Mouse (Mus musculus) stomach, postnatal 0 days (tissue): ENCODE results near the gene Svs3a. TPM values are rescaled to one million over a fixed set of nuclear protein-coding genes. Genes with fewer than 3 reads are reported as not detected.
"Not testable (repeated sequence)": the region's sequence is repeated elsewhere in the genome, so short reads cannot be mapped to it uniquely, and the experiment has no call there.

Experiments used
- ATAC-seq: fragments of 200-750 bp; cut with Nextera tagmentation; 2 replicates; pipeline ENCODE4 v1.8.0; 2017; ENCODE audit not compliant: low FRiP score, low TSS enrichment
- DNase-seq: peaks from one replicate; pipeline ENCODE4 v3.0.0-alpha.2; 2016; ENCODE audit warnings: low spot score
- H3K27ac ChIP-seq: fragments of 300-500 bp; sonication (generic); replicated peaks from 2 replicates; pipeline ENCODE4 v1.5.1; 2014; ENCODE audit warnings: mild to moderate bottlenecking, control low read depth
- H3K27me3 ChIP-seq: fragments of 300-500 bp; sonication (generic); 2 replicates; pipeline ENCODE4 v1.6.1; 2014; ENCODE audit warnings: low read length; ENCODE audit not compliant: control insufficient read depth, insufficient read depth
- H3K36me3 ChIP-seq: fragments of 300-500 bp; sonication (generic); 2 replicates; pipeline ENCODE4 v1.6.1; 2014; ENCODE audit warnings: low read length, mixed read lengths; ENCODE audit not compliant: control insufficient read depth, insufficient read depth
- H3K4me1 ChIP-seq: fragments of 300-500 bp; sonication (generic); replicated peaks from 2 replicates; pipeline ENCODE4 v1.6.1; 2014; ENCODE audit warnings: antibody characterized with exemption; ENCODE audit not compliant: control insufficient read depth, insufficient read depth
- H3K4me2 ChIP-seq: fragments of 300-500 bp; sonication (generic); replicated peaks from 2 replicates; pipeline ENCODE4 v1.6.1; 2014; ENCODE audit warnings: low read depth, mild to moderate bottlenecking, control low read depth, moderate library complexity
- H3K4me3 ChIP-seq: fragments of 300-500 bp; sonication (generic); 2 replicates; pipeline ENCODE4 v1.5.1; 2014; ENCODE audit warnings: low read depth, low read length, control low read depth
- H3K9ac ChIP-seq: fragments of 300-500 bp; sonication (generic); 2 replicates; pipeline ENCODE4 v1.6.1; 2014; ENCODE audit warnings: mild to moderate bottlenecking, low read length, control low read depth, mixed read lengths
- H3K9me3 ChIP-seq: fragments of 300-500 bp; sonication (generic); 2 replicates; pipeline ENCODE4 v1.6.1; 2016; ENCODE audit warnings: low read length; ENCODE audit not compliant: control insufficient read depth
- CTCF ChIP-seq: IDR thresholded peaks from 2 replicates; pipeline ENCODE4 v1.5.1; 2016; ENCODE audit warnings: antibody characterized with exemption, low read depth, mild to moderate bottlenecking, moderate library complexity
- EP300 ChIP-seq: optimal IDR thresholded peaks from 2 replicates; pipeline ENCODE3; 2016; ENCODE audit warnings: antibody characterized with exemption
- WGBS: fragments of 180-500 bp; shearing (Covaris S2); extraction: QIAGEN DNeasy Blood & Tissue Kit; methylation state at CpG from one replicate; pipeline ENCODE4 v1.1.7; 2014; 5-methylcytosine and 5-hydroxymethylcytosine counted together
- polyA plus RNA-seq: library from polyadenylated mRNA; unstranded; fragments of >200 nt; fragmentation: Nextera tagmentation; extraction: Ambion mirVana; gene quantifications from 2 replicates; pipeline ENCODE4 v1.2.1, GENCODE M21; 2015

Svs3a gene
- not detected in 2 replicates for polyA plus RNA-seq

GRCm38 (mm10) chr2:164288968-164289367 lies at the start of gene Svs3a:
Gene Svs3a, plus strand, starts transcription at chr2:164289268.
- not testable (repeated sequence) for DNase-seq, H3K4me2 ChIP-seq, H3K4me3 ChIP-seq, ATAC-seq, H3K36me3 ChIP-seq, H3K9me3 ChIP-seq, H3K27me3 ChIP-seq, H3K4me1 ChIP-seq, H3K9ac ChIP-seq, H3K27ac ChIP-seq
- WGBS, result 79% methylated on average over 1 of the region's 1 CpGs

DNA sequence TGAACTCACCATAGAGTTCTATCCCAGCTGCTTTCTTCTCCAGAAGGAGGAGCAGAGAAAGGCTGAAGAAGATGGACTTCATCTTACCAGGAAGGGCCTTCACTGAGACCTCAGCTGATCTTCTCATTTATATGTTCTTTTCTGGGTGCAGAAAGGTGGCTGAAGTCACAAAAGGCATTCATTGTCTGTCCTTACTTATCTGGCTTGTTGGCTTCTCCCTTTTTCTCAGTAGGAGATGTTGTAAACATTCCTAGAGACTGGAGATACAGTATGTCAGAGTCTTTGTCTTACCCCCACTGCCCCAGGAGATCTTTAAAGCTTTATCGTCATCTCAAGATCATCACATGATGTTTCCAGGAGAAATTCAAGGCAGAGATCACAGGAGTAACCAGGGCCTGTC lies 32.5 kb upstream of the Svs3a start, which contains the start of gene Svs3b:
TSS of gene Svs3b (minus strand) at position 101 of the 400 bp plus-strand sequence.
- not testable (repeated sequence) for H3K4me3 ChIP-seq, H3K9ac ChIP-seq, H3K27me3 ChIP-seq, H3K4me2 ChIP-seq, H3K27ac ChIP-seq, H3K4me1 ChIP-seq, ATAC-seq, H3K9me3 ChIP-seq, DNase-seq, H3K36me3 ChIP-seq
- 79% methylated on average over 1 of the region's 1 CpGs for WGBS

DNA sequence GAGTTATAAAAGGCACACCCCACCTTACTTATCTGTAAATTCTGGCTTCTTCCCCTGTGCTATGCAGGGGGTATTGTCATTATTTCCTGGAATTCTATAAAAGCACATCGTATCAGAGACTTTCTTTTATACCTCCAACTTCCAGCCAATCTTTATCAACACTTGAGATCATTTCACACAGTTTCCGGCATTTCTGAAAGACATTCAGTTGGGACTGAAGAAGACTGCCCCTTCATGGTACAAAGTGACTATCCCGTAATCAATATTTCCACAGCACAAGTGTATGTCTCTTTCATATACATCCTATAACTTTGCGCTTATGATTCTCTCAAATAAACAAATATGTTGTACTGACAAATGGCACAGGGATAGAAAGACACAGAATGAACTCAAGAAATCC lies 10.7 kb upstream of the Svs3a start, which contains the start of gene Svs4:
TSS of gene Svs4 (minus strand) at position 101 of the 400 bp plus-strand sequence.
- no peak within 1 kb of the TSS for H3K4me3 ChIP-seq
- H3K27me3 ChIP-seq, result no peaks in the 10 kb centered on the region
- H3K9ac ChIP-seq, result no peak within 1 kb of the TSS
- 93% methylated on average over 4 of the region's 4 CpGs for WGBS
- TF ChIP-seq CTCF (no peak), EP300 (no peak)
- DNase-seq, result no peak
- H3K36me3 ChIP-seq, result no peaks in the 10 kb centered on the region
- H3K27ac ChIP-seq, result no peak within 1 kb of the TSS
- no peaks in the 10 kb centered on the region for H3K9me3 ChIP-seq
- ATAC-seq, result no peak
- H3K4me1 ChIP-seq, result no peaks in the 10 kb centered on the region
- H3K4me2 ChIP-seq, result no peak within 1 kb of the TSS

DNA sequence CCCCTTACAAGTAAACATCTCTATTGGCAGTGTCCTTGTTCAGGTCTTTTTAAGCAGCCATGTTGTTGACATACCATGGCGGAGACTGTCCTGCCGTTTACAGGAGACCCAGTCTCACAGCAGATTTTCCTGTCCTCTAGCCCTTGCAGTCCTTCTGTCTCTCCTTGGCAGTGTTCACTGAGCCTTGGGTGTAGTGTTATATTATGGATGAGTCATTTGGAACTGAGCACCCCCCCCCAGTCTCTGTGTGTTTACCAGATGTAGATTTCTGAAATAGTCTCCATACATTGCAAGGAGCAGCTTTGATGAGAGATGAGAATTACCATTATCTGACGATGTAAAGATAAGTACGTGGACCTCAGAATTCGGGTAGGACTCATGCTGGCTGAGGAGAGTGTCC lies 23.5 kb downstream of the Svs3a start:
- Histone ChIP-seq H3K4me3 (no peak overlapping the region), H3K9ac (no peak overlapping the region), H3K4me2 (no peak overlapping the region), H3K9me3 (no peaks in the 10 kb centered on the region), H3K4me1 (no peaks in the 10 kb centered on the region), H3K36me3 (no peaks in the 10 kb centered on the region), H3K27me3 (no peaks in the 10 kb centered on the region), H3K27ac (no peak overlapping the region)
- no peak for ATAC-seq
- TF ChIP-seq EP300 (no peak), CTCF (no peak)
- WGBS, result 80% methylated on average over 5 of the region's 5 CpGs
- no peak for DNase-seq

DNA sequence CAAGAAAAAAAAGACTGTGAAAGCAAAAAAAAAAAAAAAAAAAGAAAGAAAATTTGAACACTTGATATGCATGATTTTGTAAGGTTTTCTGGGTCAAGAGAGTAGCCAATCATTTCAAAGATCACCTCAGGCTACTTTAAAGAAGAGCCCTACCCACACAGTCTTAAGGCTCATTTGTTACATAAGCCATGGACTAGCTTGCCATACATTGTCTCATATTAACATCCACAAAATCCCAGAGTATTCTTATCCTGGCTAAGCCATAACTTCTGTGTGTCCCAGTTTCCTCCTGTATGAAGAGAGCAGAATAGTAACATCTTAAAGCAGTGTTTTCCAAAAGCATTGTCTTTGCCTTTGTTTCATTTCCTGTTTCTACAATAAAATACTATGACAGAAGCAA lies 26.4 kb downstream of the Svs3a start:
- not testable (repeated sequence) for H3K27me3 ChIP-seq, ATAC-seq, H3K9me3 ChIP-seq, DNase-seq, H3K27ac ChIP-seq, H3K4me2 ChIP-seq, H3K36me3 ChIP-seq, H3K9ac ChIP-seq, H3K4me3 ChIP-seq, H3K4me1 ChIP-seq

DNA sequence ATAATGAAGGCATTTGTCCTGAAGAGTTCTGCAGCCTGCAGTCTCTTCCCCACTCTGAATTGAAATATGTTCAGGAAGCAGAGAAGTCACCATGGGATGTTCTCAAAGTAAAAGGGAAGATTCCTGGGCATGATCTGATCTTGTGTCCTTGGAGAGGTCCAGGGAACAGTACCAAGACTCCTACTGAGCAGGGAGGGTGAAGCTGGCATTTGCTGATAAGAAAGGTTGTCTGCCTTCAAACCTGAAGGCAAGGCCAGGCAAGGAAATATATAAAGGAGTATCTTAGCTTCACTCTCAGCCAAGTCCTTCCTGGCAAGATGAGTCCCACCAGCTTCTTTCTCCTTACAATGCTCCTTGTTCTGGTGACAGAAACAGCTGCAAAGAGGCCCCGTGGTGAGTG lies 27.4 kb downstream of the Svs3a start, which contains the start of gene Svs6:
TSS of gene Svs6 (plus strand) at position 301 of the 400 bp plus-strand sequence.
- WGBS, result 79% methylated on average over 1 of the region's 1 CpGs
- ATAC-seq, H3K9ac ChIP-seq, H3K27ac ChIP-seq, H3K4me2 ChIP-seq, H3K4me1 ChIP-seq, H3K27me3 ChIP-seq, H3K36me3 ChIP-seq, H3K9me3 ChIP-seq, H3K4me3 ChIP-seq, DNase-seq: not testable (repeated sequence)

DNA sequence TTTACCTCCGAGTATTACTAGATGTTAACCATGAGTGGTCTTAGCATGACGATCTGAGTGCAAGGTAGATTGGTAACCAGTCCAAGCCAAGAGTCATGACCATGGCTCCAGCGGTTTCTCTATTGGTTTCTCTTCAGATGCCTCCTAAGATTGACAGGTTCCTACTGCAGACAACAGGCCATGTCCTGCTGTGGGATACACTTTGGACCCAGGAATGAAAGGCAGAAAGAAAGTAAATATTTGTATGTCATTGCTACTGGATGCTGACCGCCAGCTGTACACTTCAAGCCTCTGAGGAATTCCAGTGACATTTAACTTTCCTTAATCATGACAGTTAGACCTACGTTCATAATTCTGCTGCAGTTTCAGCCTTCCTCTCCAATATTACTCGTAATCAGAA lies 31.9 kb downstream of the Svs3a start:
- no peaks in the 10 kb centered on the region for H3K9me3 ChIP-seq
- 67% methylated on average over 6 of the region's 6 CpGs for WGBS
- no peaks in the 10 kb centered on the region for H3K36me3 ChIP-seq
- H3K9ac ChIP-seq, result no peak overlapping the region
- H3K4me1 ChIP-seq, result no peaks in the 10 kb centered on the region
- TF ChIP-seq CTCF, result no peak
- TF ChIP-seq EP300, result no peak
- DNase-seq, result no peak
- ATAC-seq, result no peak
- H3K4me2 ChIP-seq, result no peak overlapping the region
- no peak overlapping the region for H3K4me3 ChIP-seq
- H3K27ac ChIP-seq, result no peak overlapping the region
- H3K27me3 ChIP-seq, result no peaks in the 10 kb centered on the region

- not testable (repeated sequence) for DNase-seq, H3K4me1 ChIP-seq, H3K27ac ChIP-seq, H3K27me3 ChIP-seq, H3K9ac ChIP-seq, H3K36me3 ChIP-seq, H3K4me3 ChIP-seq, ATAC-seq, H3K9me3 ChIP-seq, H3K4me2 ChIP-seq
- 65% methylated on average over 3 of the region's 3 CpGs for WGBS
Measured at GRCm38 (mm10) chr2:164332440-164332839, 43.4 kb downstream of the Svs3a start, which contains the start of gene Svs5. Gene Svs5, plus strand, starts transcription at chr2:164332740.
